Mouse (Mus musculus) liver, postnatal 0 days (tissue): ENCODE measurements around the gene 1110059E24Rik.

ENCODE experiments used
- CTCF ChIP-seq: sonication (generic); IDR thresholded peaks from 2 replicates; pipeline ENCODE4 v1.5.1; 2016; ENCODE audit warnings: antibody characterized with exemption, low read depth
- EP300 ChIP-seq: IDR thresholded peaks from 2 replicates; pipeline ENCODE4 v1.6.1; 2016; ENCODE audit warnings: antibody characterized with exemption, low read depth, mild to moderate bottlenecking

DNA sequence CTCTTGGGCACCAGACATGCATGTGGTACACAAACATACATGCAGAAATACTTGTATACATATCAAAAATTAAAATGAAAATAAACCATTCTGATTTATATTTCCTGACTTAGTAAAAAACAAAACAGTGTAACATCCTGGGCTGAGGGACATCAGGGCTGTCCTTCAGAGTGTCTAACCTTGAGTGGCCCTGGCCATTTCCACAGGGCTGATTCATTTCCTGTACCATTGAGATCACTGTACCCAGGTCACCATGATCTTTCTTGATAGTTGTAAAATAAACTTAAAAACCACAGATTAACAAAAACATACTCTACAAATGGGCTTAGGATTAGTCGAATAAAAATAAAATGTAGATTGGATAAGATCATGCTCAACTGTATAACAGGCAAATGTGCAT is 66.2 kb downstream of the 1110059E24Rik start:
- TF ChIP-seq CTCF (no peak), EP300 (no peak)
